Mouse (Mus musculus) myocyte (in vitro differentiated cells): ENCODE data around the gene Slc9a7. TPM values are rescaled to one million over a fixed set of nuclear protein-coding genes. Genes with fewer than 3 reads are reported as not detected.

Source experiments
- H3K27me3 ChIP-seq: one replicate; pipeline ENCODE4 v1.6.1; 2011; ENCODE audit not compliant: control insufficient read depth, insufficient read depth, insufficient read length
- H3K36me3 ChIP-seq: one replicate; pipeline ENCODE4 v1.6.1; 2011; ENCODE audit not compliant: control insufficient read depth, insufficient read depth
- H3K4me2 ChIP-seq: one replicate; pipeline ENCODE4 v1.6.1; 2011; ENCODE audit warnings: low read depth, control low read depth
- H3K4me3 ChIP-seq: one replicate; pipeline ENCODE4 v1.5.1; 2011; ENCODE audit warnings: mild to moderate bottlenecking, control low read depth, moderate library complexity
- H3K79me2 ChIP-seq: one replicate; pipeline ENCODE4 v1.6.1; 2011; ENCODE audit not compliant: control insufficient read depth, insufficient read depth
- H3ac ChIP-seq: one replicate; pipeline ENCODE4 v1.6.1; 2011; ENCODE audit not compliant: control insufficient read depth, insufficient read length
- CEBPB ChIP-seq: IDR thresholded peaks from 2 replicates; pipeline ENCODE4 v1.6.1; 2011; ENCODE audit warnings: mild to moderate bottlenecking, moderate library complexity; ENCODE audit not compliant: poor library complexity, insufficient read depth, severe bottlenecking
- E2F4 ChIP-seq: IDR thresholded peaks from one replicate; pipeline ENCODE4 v1.6.1; 2011; ENCODE audit warnings: mild to moderate bottlenecking, control low read depth, moderate library complexity; ENCODE audit not compliant: insufficient read depth
- MAX ChIP-seq: IDR thresholded peaks from one replicate; pipeline ENCODE4 v1.6.1; 2011; ENCODE audit warnings: low read depth, mild to moderate bottlenecking, control low read depth
- MYOD1 ChIP-seq, 3 experiments: IDR thresholded peaks; one replicate each; pipeline ENCODE4 v1.6.1; 2011; ENCODE audit warnings: control low read depth in 2 of 3, low read depth in 2 of 3, mild to moderate bottlenecking in 2 of 3, moderate library complexity in 1 of 3; ENCODE audit not compliant: insufficient read length in 2 of 3, control insufficient read depth in 1 of 3
- MYOG ChIP-seq, 3 experiments: IDR thresholded peaks; one replicate each; pipeline ENCODE4 v1.6.1; 2011; ENCODE audit warnings: control low read depth in 2 of 3, low read depth in 2 of 3, mild to moderate bottlenecking in 2 of 3; ENCODE audit not compliant: insufficient read length in 2 of 3, control insufficient read depth in 1 of 3, insufficient read depth in 1 of 3
- POLR2A ChIP-seq: IDR thresholded peaks from one replicate; pipeline ENCODE4 v1.6.1; 2011; ENCODE audit warnings: low read depth, mild to moderate bottlenecking, control low read depth, moderate library complexity; ENCODE audit not compliant: insufficient read length
- POLR2AphosphoS2 ChIP-seq: IDR thresholded peaks from one replicate; pipeline ENCODE4 v1.6.1; 2011; ENCODE audit warnings: low read depth, control low read depth; ENCODE audit not compliant: insufficient read length
- REST ChIP-seq: IDR thresholded peaks from one replicate; pipeline ENCODE4 v1.6.1; 2011; ENCODE audit warnings: mild to moderate bottlenecking, control low read depth, moderate library complexity; ENCODE audit not compliant: insufficient read depth, insufficient read length
- SRF ChIP-seq: IDR thresholded peaks from one replicate; pipeline ENCODE4 v1.6.1; 2011; ENCODE audit warnings: low read depth; ENCODE audit not compliant: control insufficient read depth, insufficient read length
- TCF12 ChIP-seq: IDR thresholded peaks from one replicate; pipeline ENCODE4 v1.6.1; 2011; ENCODE audit warnings: mild to moderate bottlenecking, control low read depth; ENCODE audit not compliant: poor library complexity, insufficient read depth, severe bottlenecking
- TCF3 ChIP-seq: IDR thresholded peaks from one replicate; pipeline ENCODE4 v1.6.1; 2011; ENCODE audit warnings: low read depth, control low read depth; ENCODE audit not compliant: insufficient read length
- USF1 ChIP-seq: IDR thresholded peaks from one replicate; pipeline ENCODE4 v1.6.1; 2011; ENCODE audit warnings: low read depth, mild to moderate bottlenecking, control low read depth, moderate library complexity
- polyA plus RNA-seq: library from polyadenylated mRNA; unstranded; fragments of >200 nt; fragmentation: generic; extraction: Trizol; gene quantifications from one replicate; pipeline ENCODE4 v1.2.1, GENCODE M21; 2012; ENCODE audit warnings: missing spikeins

Slc9a7 gene
- polyA plus RNA-seq, 1 experiment, result 0.13 TPM

- no peak overlapping the region for H3K4me3 ChIP-seq
- H3K79me2 ChIP-seq, result no peaks in the 10 kb centered on the region
- H3K27me3 ChIP-seq, result no peaks in the 10 kb centered on the region
- no peak overlapping the region for H3K4me2 ChIP-seq
- no peaks in the 10 kb centered on the region for H3K36me3 ChIP-seq
- H3ac ChIP-seq, result no peak overlapping the region
- TF ChIP-seq MYOG (IDR thresholded peaks at IDR 0.05; ENCODE audit: control insufficient read depth in 1 of 3, insufficient read depth in 1 of 3, insufficient read length in 2 of 3, low read depth in 2 of 3), result no peak
- no peak for TF ChIP-seq TCF12
- TF ChIP-seq REST, result no peak
- TF ChIP-seq MYOD1 (IDR thresholded peaks at IDR 0.05; ENCODE audit: control insufficient read depth in 1 of 3, insufficient read length in 2 of 3, low read depth in 2 of 3), result no peak
- no peak for TF ChIP-seq MAX
- TF ChIP-seq CEBPB, result no peak
- no peak for TF ChIP-seq TCF3
- no peak for TF ChIP-seq POLR2AphosphoS2
- no peak for TF ChIP-seq E2F4
- no peak for TF ChIP-seq SRF
- TF ChIP-seq POLR2A, result no peak
- TF ChIP-seq USF1, result no peak
Observed at GRCm38 (mm10) chrX:20279424-20279823, 12.2 kb downstream of the Slc9a7 start.

- Histone ChIP-seq H3K4me2 (no peak overlapping the region), H3K36me3 (no peaks in the 10 kb centered on the region)
- TF ChIP-seq TCF3, result no peak
- no peak for TF ChIP-seq E2F4
- TF ChIP-seq USF1, result no peak
- TF ChIP-seq MYOG (IDR thresholded peaks at IDR 0.05; ENCODE audit: control insufficient read depth in 1 of 3, insufficient read depth in 1 of 3, insufficient read length in 2 of 3, low read depth in 2 of 3), result no peak
- no peak for TF ChIP-seq MAX
- no peak for TF ChIP-seq MYOD1 (IDR thresholded peaks at IDR 0.05; ENCODE audit: control insufficient read depth in 1 of 3, insufficient read length in 2 of 3, low read depth in 2 of 3)
- no peak for TF ChIP-seq REST
- TF ChIP-seq CEBPB, result no peak
- no peak for TF ChIP-seq POLR2A
- no peak for TF ChIP-seq POLR2AphosphoS2
- no peak for TF ChIP-seq SRF
- no peak for TF ChIP-seq TCF12
Observed at GRCm38 (mm10) chrX:20273854-20274253, 17.8 kb downstream of the Slc9a7 start.

GRCm38 (mm10) chrX:20271980-20272379 lies 19.6 kb downstream of the Slc9a7 start:
- no peak overlapping the region for H3K4me3 ChIP-seq
- H3K27me3 ChIP-seq, result no peaks in the 10 kb centered on the region
- H3K36me3 ChIP-seq, result no peaks in the 10 kb centered on the region
- no peaks in the 10 kb centered on the region for H3K79me2 ChIP-seq
- no peak overlapping the region for H3K4me2 ChIP-seq
- no peak for TF ChIP-seq SRF
- TF ChIP-seq MYOG (IDR thresholded peaks at IDR 0.05; ENCODE audit: control insufficient read depth in 1 of 3, insufficient read depth in 1 of 3, insufficient read length in 2 of 3, low read depth in 2 of 3), result no peak
- no peak for TF ChIP-seq CEBPB
- TF ChIP-seq USF1, result no peak
- TF ChIP-seq TCF12, result no peak
- TF ChIP-seq TCF3, result no peak
- no peak for TF ChIP-seq MAX
- TF ChIP-seq E2F4, result no peak
- no peak for TF ChIP-seq POLR2A
- no peak for TF ChIP-seq REST
- no peak for TF ChIP-seq MYOD1 (IDR thresholded peaks at IDR 0.05; ENCODE audit: control insufficient read depth in 1 of 3, insufficient read length in 2 of 3, low read depth in 2 of 3)
- TF ChIP-seq POLR2AphosphoS2, result no peak
- no peak overlapping the region for H3ac ChIP-seq

More at GRCm38 (mm10) chrX:20273854-20274253, 17.8 kb downstream of the Slc9a7 start:
- H3ac ChIP-seq, result no peak overlapping the region
- no peaks in the 10 kb centered on the region for H3K27me3 ChIP-seq
- no peaks in the 10 kb centered on the region for H3K79me2 ChIP-seq
- H3K4me3 ChIP-seq, result no peak overlapping the region

- Histone ChIP-seq H3K79me2 (no peaks in the 10 kb centered on the region), H3K4me3 (no peak overlapping the region), H3ac (no peak overlapping the region), H3K27me3 (no peaks in the 10 kb centered on the region), H3K36me3 (no peaks in the 10 kb centered on the region), H3K4me2 (no peak overlapping the region)
- TF ChIP-seq MYOG (IDR thresholded peaks at IDR 0.05; ENCODE audit: control insufficient read depth in 1 of 3, insufficient read depth in 1 of 3, insufficient read length in 2 of 3, low read depth in 2 of 3), result no peak
- no peak for TF ChIP-seq TCF12
- no peak for TF ChIP-seq USF1
- TF ChIP-seq POLR2AphosphoS2, result no peak
- no peak for TF ChIP-seq SRF
Observed at GRCm38 (mm10) chrX:20269980-20270379, 21.6 kb downstream of the Slc9a7 start.

GRCm38 (mm10) chrX:20264370-20264769 lies 27.2 kb downstream of the Slc9a7 start:
- H3K79me2 ChIP-seq, result no peaks in the 10 kb centered on the region
- TF ChIP-seq E2F4 (no peak), USF1 (no peak), MYOD1 (IDR thresholded peaks at IDR 0.05; ENCODE audit: control insufficient read depth in 1 of 3, insufficient read length in 2 of 3, low read depth in 2 of 3) (no peak), SRF (no peak), POLR2A (no peak), CEBPB (no peak), MAX (no peak), TCF12 (no peak), MYOG (IDR thresholded peaks at IDR 0.05; ENCODE audit: control insufficient read depth in 1 of 3, insufficient read depth in 1 of 3, insufficient read length in 2 of 3, low read depth in 2 of 3) (no peak)
- H3K27me3 ChIP-seq, result no peaks in the 10 kb centered on the region
- no peaks in the 10 kb centered on the region for H3K36me3 ChIP-seq
- H3ac ChIP-seq, result no peak overlapping the region
- no peak overlapping the region for H3K4me3 ChIP-seq
- no peak overlapping the region for H3K4me2 ChIP-seq
